ENCODE assay signal across 8 mouse cellular contexts in genomic region chr2:180925176-180925575, GRCm38 (mm10). TPM values are rescaled to one million over a fixed set of nuclear protein-coding genes. Genes with fewer than 3 reads are reported as not detected.
DNase-seq lines count a peak whose midpoint lies in the region; ATAC-seq and TF ChIP-seq lines count a peak whose summit lies in the region.

No protein-coding gene starts in this region.

- no peak overlapping the region for H3K27ac ChIP-seq in lung, embryonic 14.5 days (ENCODE audit: low read depth)

- TF ChIP-seq CTCF in lung, embryonic 14.5 days (IDR thresholded peaks at IDR 0.05; ENCODE audit: low read depth): peak; percentile 95

- no peak overlapping the region for H3K9ac ChIP-seq in lung, embryonic 14.5 days

- H3K4me1 ChIP-seq in lung, embryonic 14.5 days (ENCODE audit: insufficient read depth): 0 out of 2 replicates have a peak, but pooled peaks cover 4% of the 10 kb centered on the region

- no peak overlapping the region for H3K4me3 ChIP-seq in lung, embryonic 14.5 days (ENCODE audit: low read depth, low read length)

- H3K4me2 ChIP-seq in lung, embryonic 14.5 days: no peak overlapping the region

- no peaks in the 10 kb centered on the region for H3K27me3 ChIP-seq in lung, embryonic 14.5 days (ENCODE audit: insufficient read depth, low read length)

- no peak for ATAC-seq in lung, embryonic 14.5 days (ENCODE audit: insufficient read depth)

- H3K9me3 ChIP-seq in lung, embryonic 14.5 days (ENCODE audit: low read depth, low read length): no peaks in the 10 kb centered on the region

- 6% methylated on average over 4 of the region's 4 CpGs for WGBS in lung, embryonic 14.5 days

- H3K36me3 ChIP-seq in lung, embryonic 14.5 days (ENCODE audit: insufficient read depth): no peaks in the 10 kb centered on the region

- DNase-seq in 416B (ENCODE audit: low read depth) (peak; percentile 71), ES-CJ7 (ENCODE audit: low read depth, low spot score) (peak; percentile 67)
- DNase-seq in cerebellum, adult 11-12 months: peak; percentile 67
- DNase-seq in gastrocnemius, adult 18-20 months (ENCODE audit: low spot score): peak; percentile 67
- DNase-seq in kidney, postnatal 4 days: peak; percentile 83 to 84
- peak; percentile 90 for DNase-seq in lung, embryonic 14.5 days
- peak; percentile 44 for DNase-seq in right cerebral cortex, postnatal 25 days
- peak; percentile 78 for DNase-seq in urinary bladder, postnatal 25 days (ENCODE audit: low spot score)

RNA-seq across cellular contexts. Expression of gene Birc7, which starts 3.6 kb away (rescaled TPM):
- total RNA-seq in gastrocnemius, adult 18-20 months (2021): not detected
- 0.20 and 0.51 TPM in 2 replicates for polyA plus RNA-seq in lung, embryonic 14.5 days (2014; fragmentation: Nextera tagmentation; extraction: Ambion mirVana)

RNA-seq across cellular contexts. Expression of gene Ythdf1, which starts 4.4 kb away (rescaled TPM):
- 10 to 100 TPM; 39.9 to 41.6 TPM for total RNA-seq in gastrocnemius, adult 18-20 months (2021)
- 69.2 and 70.1 TPM in 2 replicates for polyA plus RNA-seq in lung, embryonic 14.5 days (2014; fragmentation: Nextera tagmentation; extraction: Ambion mirVana)

RNA-seq across cellular contexts. Expression of gene Nkain4, which starts 29.3 kb away (rescaled TPM):
- under 1 TPM in 1 of 2 experiments, not detected in 1; 0.66 TPM for total RNA-seq in gastrocnemius, adult 18-20 months (2021)
- 123 and 138 TPM in 2 replicates for polyA plus RNA-seq in lung, embryonic 14.5 days (2014; fragmentation: Nextera tagmentation; extraction: Ambion mirVana)

RNA-seq across cellular contexts. Expression of gene Arfgap1, which starts 41.8 kb away (rescaled TPM):
- total RNA-seq in gastrocnemius, adult 18-20 months (2021): 10 to 100 TPM; 29.1 to 29.4 TPM
- 78.2 and 79.1 TPM in 2 replicates for polyA plus RNA-seq in lung, embryonic 14.5 days (2014; fragmentation: Nextera tagmentation; extraction: Ambion mirVana)
